Mouse (Mus musculus): ENCODE measurements around the gene Gpm6b. TPM values are rescaled to one million over a fixed set of nuclear protein-coding genes. Genes with fewer than 3 reads are reported as not detected.

Gpm6b gene
- total RNA-seq, 1 experiment from 2014 or later: 4.9 TPM

- no peak for DNase-seq
Measured at GRCm38 (mm10) chrX:166356276-166356675, 117.6 kb downstream of the Gpm6b start.

DNA sequence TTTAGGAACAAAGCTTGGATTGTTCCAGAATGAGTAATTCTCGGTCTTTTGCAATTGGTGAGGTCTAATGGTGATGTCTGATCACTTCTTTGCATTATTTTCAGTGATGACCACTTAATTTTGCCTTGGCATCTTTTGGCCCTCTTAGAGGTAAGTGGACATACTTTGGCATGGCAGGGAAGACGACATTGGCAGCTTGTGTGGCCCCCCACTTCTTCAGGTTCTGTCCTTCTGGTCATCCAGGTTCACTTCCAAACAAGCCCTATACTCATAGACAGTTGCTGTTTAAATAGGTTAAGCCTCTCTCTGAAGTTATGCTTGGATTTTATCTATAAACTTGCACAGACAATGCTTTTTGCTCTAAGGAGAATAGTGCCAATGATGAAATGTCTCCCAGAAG lies 120.2 kb downstream of the Gpm6b start:
- DNase-seq: no peak

DNA sequence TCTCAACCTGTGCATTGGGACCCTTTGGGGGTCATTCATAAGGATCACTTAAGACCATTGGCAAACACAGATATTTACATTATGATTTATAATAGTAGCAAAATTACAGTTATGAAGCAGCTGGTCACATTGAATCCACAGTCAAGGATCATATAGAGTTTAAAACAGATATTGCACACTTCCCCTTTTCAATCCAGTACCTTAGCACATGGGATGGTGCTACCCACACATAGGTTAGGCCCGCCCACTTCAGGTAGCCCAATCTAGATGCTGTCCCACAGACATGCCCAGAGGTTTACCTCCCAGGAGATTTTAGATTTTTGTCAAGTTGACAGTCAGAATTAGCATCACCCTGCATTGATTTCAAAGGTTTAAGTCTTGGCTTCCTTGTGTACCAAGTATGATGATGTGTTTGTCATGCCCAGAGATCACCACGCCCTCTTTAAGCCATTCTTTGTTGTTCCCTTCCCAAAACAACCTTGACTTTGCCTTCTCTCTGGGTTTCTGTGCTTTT lies 121.3 kb downstream of the Gpm6b start:
- no peak for DNase-seq

- no peak for DNase-seq
Measured at GRCm38 (mm10) chrX:166360455-166360854, 121.7 kb downstream of the Gpm6b start.

GRCm38 (mm10) chrX:166365458-166366213 lies 126.9 kb downstream of the Gpm6b start:
- no peak for DNase-seq

DNA sequence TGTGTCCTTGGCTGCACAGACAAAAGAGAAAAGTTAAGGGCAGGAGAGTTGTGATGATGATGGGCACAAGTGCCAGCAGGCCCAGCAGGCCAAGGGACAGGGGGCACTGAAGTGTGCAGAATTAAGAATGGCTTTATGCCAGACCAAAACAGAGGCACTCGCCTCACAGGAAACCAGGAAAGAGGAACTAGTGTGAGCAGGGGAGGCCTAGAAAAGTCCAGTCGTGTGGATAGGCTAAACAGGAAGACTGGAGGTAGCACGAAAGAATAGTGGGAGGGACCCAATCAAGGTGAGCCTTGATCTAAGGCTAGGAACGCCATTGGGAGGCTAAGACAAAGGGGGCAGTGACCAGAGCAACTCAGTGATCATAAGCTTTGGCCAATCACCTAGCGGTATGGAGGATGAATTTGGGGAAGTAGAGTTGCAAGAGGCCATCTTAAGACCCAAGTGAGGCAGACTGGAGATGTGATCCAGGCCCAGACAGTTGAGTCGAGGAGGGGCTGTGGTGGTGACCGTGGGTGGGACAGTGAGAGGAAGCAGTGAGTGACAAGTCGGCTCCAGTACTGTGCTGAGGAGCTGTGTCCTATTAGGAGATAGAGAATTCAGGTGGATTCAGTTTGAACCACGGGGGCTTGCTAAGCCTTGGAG lies 138.1 kb downstream of the Gpm6b start:
- DNase-seq: no peak

DNA sequence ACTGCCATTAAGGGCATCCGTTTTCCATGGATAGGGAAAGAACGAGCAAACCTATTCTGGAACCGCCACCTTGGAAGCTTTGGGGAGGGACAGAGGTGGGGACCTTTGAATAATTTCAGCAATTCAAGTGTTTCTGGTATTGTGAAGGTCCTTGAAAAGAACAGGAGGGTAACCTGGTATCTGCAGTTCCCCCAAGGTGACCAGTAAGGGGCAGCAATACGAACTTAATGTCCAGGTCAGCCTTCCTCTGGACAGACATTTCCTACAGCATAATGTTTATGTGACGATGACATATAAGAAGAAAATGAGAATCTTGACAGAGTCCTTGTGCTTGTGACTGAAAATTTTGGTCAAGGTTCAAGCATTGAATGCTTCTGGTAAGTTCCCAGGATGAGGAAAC lies 139.9 kb downstream of the Gpm6b start:
- DNase-seq: no peak

DNA sequence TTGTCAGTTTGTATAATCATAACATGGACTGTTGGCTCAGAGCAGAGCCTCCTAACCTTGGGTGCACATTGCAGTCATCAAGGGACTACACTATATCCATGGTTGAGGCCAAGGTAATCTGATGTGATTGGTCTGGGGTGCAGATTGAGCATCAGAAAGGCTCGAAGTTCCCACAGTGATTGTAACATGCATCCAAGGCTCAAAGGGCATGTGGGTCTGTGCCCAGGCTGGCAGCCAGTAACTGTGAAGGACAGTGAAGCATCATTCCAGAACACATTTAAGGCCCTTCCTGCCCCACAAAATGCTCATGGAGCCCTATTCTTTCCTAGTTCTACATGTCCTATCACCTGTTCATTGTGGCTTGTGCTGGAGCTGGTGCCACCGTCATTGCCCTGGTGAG lies 144.9 kb downstream of the Gpm6b start:
- peak; percentile 4 for DNase-seq

DNA sequence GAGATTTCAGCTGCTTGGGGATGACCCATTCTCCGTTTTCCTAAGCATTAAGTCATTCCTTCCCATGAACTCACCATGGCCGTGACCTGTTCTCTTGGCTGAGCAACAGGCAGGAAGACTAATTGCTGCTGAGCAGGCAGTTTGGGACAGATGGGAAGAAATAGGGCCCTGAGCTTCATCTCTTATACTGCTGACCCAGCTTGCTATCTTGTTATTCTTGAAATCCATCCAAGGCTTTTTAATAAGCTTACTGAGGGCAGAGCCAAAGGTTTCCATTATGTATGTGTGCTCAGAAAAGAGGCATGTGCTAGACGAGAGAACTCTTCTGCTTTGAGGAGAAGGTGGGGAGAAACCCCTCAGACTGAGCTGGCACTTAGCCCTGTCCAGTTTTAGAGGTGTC lies 146.2 kb downstream of the Gpm6b start:
- peak; percentile 37 for DNase-seq

DNA sequence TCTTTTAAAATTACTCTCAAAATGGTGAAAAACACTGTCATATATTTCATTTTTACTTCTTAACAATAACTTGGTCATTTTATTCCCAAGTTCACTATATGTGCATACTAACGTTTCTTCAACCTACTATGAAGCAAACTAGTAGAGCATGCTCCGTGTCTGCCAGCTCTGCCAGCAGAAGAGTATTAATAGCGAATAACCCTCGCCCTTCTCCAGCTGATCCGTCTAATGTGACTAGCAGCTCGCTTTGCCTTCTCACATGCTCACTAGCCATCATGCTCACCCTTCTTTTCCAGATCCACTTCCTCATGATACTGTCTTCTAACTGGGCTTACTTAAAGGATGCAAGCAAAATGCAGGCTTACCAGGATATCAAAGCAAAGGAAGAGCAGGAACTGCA lies 147.9 kb downstream of the Gpm6b start:
- DNase-seq: no peak

DNA sequence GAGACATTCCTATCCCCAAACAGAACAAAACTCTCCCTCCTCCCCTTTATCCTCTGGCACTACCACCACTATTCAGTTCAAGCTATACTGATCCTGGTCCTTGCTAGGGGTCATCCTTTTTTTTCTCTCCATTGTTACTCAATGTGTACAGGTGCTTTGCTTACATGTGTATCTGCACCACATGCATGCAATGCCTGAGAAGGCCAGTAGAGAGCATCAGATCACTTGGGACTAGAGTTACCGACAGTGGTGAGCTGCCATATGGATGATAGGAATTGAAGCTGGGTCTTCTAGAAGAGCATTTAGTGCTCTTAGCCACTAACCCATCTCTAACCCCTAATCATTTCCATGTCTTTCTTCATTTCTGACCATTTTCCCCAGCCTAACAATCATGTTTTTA lies 155.0 kb downstream of the Gpm6b start:
- no peak for DNase-seq

GRCm38 (mm10) chrX:166407865-166408264 lies 169.2 kb downstream of the Gpm6b start:
- no peak for DNase-seq

DNA sequence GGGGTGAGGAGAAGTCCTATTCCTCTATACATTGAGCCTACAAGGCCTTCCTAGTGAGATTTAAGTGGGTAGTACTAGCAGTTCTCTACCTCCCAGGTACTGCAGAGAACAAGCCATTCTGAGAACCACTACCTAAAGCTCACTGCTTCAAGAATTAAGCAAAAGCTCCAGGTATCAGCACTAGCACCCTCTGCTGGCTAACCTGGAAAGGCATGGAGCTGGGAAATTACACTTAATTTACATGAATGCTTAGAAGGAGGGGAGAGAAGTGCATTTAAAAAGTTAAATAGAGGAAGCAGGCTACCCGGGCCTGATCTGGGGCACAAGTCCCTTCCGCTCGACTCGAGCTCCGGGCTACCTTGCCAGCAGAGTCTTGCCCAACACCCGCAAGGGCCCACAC lies 177.5 kb downstream of the Gpm6b start:
- DNase-seq: peak; percentile 3

- no peak for DNase-seq
Measured at GRCm38 (mm10) chrX:166434812-166435211, 196.1 kb downstream of the Gpm6b start.

Other genes starting within 250 kb of the Gpm6b start
- 10.9 and 11.2 TPM in 2 replicates for gene Gemin8, start 68.5 kb upstream of the Gpm6b start, total RNA-seq (2021)
- gene Trappc2, start 201.7 kb downstream of the Gpm6b start, total RNA-seq (2021): 16.5 and 18.3 TPM in 2 replicates
- gene Ofd1, start 201.8 kb downstream of the Gpm6b start, total RNA-seq (2021): 6.9 and 9.4 TPM in 2 replicates
- gene Rab9, start 241.0 kb downstream of the Gpm6b start, total RNA-seq (2021): 55.3 and 58.7 TPM in 2 replicates